Mouse (Mus musculus) heart, embryonic 15.5 days (tissue): ENCODE results near the gene Ncam1. TPM values are rescaled to one million over a fixed set of nuclear protein-coding genes. Genes with fewer than 3 reads are reported as not detected.

ENCODE experiments used
- ATAC-seq: fragments of 200-750 bp; cut with Nextera tagmentation; replicated peaks from 2 replicates; pipeline ENCODE4 v1.8.0; 2017; ENCODE audit warnings: low read depth, moderate TSS enrichment; ENCODE audit not compliant: insufficient number of reproducible peaks, insufficient read depth, low FRiP score
- H3K27ac ChIP-seq: fragments of 300-500 bp; sonication (generic); 2 replicates; pipeline ENCODE4 v1.5.1; 2015; ENCODE audit warnings: mild to moderate bottlenecking, inconsistent platforms
- H3K27me3 ChIP-seq: fragments of 300-500 bp; sonication (generic); 2 replicates; pipeline ENCODE4 v1.6.1; 2015; ENCODE audit warnings: inconsistent platforms
- H3K36me3 ChIP-seq: fragments of 300-500 bp; sonication (generic); 2 replicates; pipeline ENCODE4 v1.6.1; 2015; ENCODE audit warnings: mild to moderate bottlenecking, inconsistent platforms
- H3K4me1 ChIP-seq: fragments of 300-500 bp; sonication (generic); replicated peaks from 2 replicates; pipeline ENCODE4 v1.6.1; 2015; ENCODE audit warnings: inconsistent platforms
- H3K4me2 ChIP-seq: fragments of 300-500 bp; sonication (generic); 2 replicates; pipeline ENCODE4 v1.6.1; 2015; ENCODE audit warnings: inconsistent platforms, mild to moderate bottlenecking, moderate library complexity
- H3K4me3 ChIP-seq: fragments of 300-500 bp; sonication (generic); 2 replicates; pipeline ENCODE4 v1.5.1; 2015; ENCODE audit warnings: mild to moderate bottlenecking, inconsistent platforms
- H3K9ac ChIP-seq: fragments of 300-500 bp; sonication (generic); 2 replicates; pipeline ENCODE4 v1.6.1; 2015; ENCODE audit warnings: mild to moderate bottlenecking, inconsistent platforms
- H3K9me3 ChIP-seq: fragments of 300-500 bp; sonication (generic); replicated peaks from 2 replicates; pipeline ENCODE4 v1.6.1; 2016; ENCODE audit warnings: inconsistent platforms
- WGBS: fragments of 180-500 bp; shearing (Covaris S2); methylation state at CpG from one replicate; pipeline ENCODE4 v1.1.7; 2015; ENCODE audit warnings: mixed read lengths; 5-methylcytosine and 5-hydroxymethylcytosine counted together
- polyA plus RNA-seq: library from polyadenylated mRNA; unstranded; fragments of >200 nt; fragmentation: Nextera tagmentation; extraction: Ambion mirVana; gene quantifications from 2 replicates; pipeline ENCODE4 v1.2.1, GENCODE M21; 2015

Ncam1 gene
- polyA plus RNA-seq, 1 experiment from 2014 or later: 124 TPM

DNA sequence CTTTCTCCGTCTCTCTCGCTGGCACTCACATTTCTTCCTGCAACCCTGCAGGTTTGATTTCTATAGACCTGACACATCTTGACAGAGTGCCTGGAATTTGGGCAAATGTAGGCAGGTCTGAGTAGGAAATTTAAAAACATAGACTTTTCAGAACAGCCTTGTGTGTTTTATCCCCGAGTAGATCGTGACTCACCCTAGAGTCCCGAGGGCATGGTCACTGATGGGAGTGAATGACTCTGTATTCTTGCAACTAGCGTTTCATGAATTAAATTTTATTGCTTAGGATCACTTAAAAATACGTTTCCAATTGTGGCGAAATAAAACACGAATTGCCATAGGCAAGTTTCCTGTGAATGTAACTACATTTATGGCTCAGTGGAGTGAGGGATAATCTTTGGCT, 274.8 kb downstream of the Ncam1 start:
- peaks cover 11% of the 10 kb centered on the region; the same call in 1 of the 2 replicates for H3K36me3 ChIP-seq
- peaks cover 4% of the 10 kb centered on the region; the same call in 1 of the 2 replicates for H3K4me1 ChIP-seq
- H3K4me3 ChIP-seq: no peak overlapping the region
- H3K4me2 ChIP-seq: no peak overlapping the region
- no peaks in the 10 kb centered on the region for H3K27me3 ChIP-seq
- H3K9ac ChIP-seq: no peak overlapping the region
- no peaks in the 10 kb centered on the region for H3K9me3 ChIP-seq
- H3K27ac ChIP-seq: no peak overlapping the region
- ATAC-seq: no peak
- 85% methylated on average over 9 of the region's 9 CpGs for WGBS

DNA sequence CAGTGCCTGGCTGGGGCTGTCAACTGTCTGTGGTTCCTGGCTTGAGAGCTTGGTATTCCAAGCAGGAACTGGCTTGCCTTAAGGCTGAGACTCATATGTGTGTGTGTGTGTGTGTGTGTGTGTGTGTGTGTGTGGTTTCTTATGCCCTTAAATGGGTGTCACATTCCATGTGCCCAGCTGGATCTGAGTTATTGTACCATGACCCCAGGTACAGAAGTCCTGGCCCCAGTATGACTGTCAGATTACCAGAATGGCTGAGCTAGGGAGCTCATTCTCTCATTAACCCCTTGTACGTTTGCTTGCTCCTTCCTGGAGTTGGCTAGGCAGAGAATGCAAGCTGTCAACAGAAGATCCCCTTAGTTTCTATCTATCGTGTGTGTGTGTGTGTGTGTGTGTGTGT, 284.4 kb downstream of the Ncam1 start:
- Histone ChIP-seq H3K4me3 (no peak overlapping the region), H3K27ac (no peak overlapping the region), H3K4me1 (no peaks in the 10 kb centered on the region), H3K9me3 (no peaks in the 10 kb centered on the region), H3K4me2 (no peak overlapping the region), H3K27me3 (no peaks in the 10 kb centered on the region), H3K9ac (no peak overlapping the region), H3K36me3 (peaks cover 11% of the 10 kb centered on the region; the same call in 1 of the 2 replicates)
- WGBS: 73% methylated on average over 2 of the region's 2 CpGs
- no peak for ATAC-seq

DNA sequence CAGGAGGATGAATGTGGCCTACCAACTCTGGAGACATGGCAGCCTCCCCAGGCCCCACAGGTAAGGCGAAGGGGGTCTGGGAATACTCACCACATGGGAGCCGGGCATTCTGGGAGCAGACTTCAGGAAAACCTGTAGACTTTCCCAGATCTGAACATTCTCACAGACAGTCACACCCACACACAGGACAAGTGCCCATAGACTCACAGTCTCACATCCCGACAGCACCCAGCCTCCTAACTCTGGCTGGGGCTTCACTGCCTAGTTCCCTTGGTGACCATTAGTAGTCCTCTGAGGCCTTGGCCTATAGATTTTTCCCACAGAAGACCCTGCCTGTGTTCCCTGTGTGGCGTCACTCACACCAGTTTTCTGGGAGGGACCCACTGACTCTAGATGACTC, 288.1 kb downstream of the Ncam1 start:
- Histone ChIP-seq H3K4me1 (no peaks in the 10 kb centered on the region), H3K9me3 (no peaks in the 10 kb centered on the region), H3K4me2 (no peak overlapping the region), H3K4me3 (no peak overlapping the region), H3K36me3 (peaks cover 32% of the 10 kb centered on the region; the same call in 1 of the 2 replicates), H3K27ac (no peak overlapping the region), H3K27me3 (no peaks in the 10 kb centered on the region), H3K9ac (no peak overlapping the region)
- WGBS: 91% methylated on average over 4 of the region's 4 CpGs
- ATAC-seq: no peak

DNA sequence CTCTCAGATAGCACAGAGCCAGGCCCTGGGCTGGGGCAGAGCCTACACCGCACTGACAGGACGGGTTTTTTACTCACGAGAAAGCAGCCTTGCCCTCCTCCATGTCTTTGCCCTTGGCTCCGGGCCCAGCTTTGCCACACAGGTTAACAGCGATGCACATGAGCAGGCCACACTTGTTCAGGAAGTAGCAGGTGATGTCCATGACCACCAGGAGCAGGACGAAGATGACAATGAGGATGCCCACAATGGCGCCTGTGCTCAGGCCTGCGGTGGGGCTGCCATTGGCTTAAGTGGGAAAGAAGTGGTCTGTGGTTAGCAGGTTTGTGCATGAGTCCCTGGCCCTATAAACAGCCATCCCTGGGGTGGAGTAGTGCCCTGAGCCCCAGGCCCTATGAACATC, 289.1 kb downstream of the Ncam1 start:
- H3K4me3 ChIP-seq: no peak overlapping the region
- peaks cover 32% of the 10 kb centered on the region; the same call in 1 of the 2 replicates for H3K36me3 ChIP-seq
- 91% methylated on average over 8 of the region's 8 CpGs for WGBS
- no peaks in the 10 kb centered on the region for H3K9me3 ChIP-seq
- no peaks in the 10 kb centered on the region for H3K27me3 ChIP-seq
- no peak overlapping the region for H3K9ac ChIP-seq
- ATAC-seq: no peak
- H3K4me2 ChIP-seq: no peak overlapping the region
- H3K27ac ChIP-seq: no peak overlapping the region
- H3K4me1 ChIP-seq: no peaks in the 10 kb centered on the region

DNA sequence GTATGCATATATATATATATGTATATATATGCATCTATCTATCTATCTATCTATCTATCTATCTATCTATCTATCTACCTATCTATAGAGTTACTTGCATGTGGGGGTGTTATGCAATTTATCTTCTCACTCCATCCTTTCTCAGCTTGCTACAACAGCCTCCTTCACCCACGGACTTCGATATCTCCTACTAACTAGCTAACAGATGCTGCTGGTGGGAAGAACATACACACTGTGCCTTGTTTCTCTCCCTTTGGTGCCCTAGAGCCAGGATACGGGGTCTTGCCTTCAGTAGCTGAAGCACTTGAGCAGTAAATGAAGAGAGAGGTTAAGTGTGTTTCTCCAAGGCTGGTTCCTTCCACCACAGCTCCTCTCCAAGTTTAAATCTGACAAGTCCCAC, 289.6 kb downstream of the Ncam1 start:
- H3K9me3 ChIP-seq: no peaks in the 10 kb centered on the region
- no peak overlapping the region for H3K27ac ChIP-seq
- no peaks in the 10 kb centered on the region for H3K4me1 ChIP-seq
- H3K4me2 ChIP-seq: no peak overlapping the region
- peaks cover 32% of the 10 kb centered on the region; the same call in 1 of the 2 replicates for H3K36me3 ChIP-seq
- no peak overlapping the region for H3K9ac ChIP-seq
- 89% methylated on average over 3 of the region's 3 CpGs for WGBS
- ATAC-seq: no peak
- H3K27me3 ChIP-seq: no peaks in the 10 kb centered on the region
- no peak overlapping the region for H3K4me3 ChIP-seq

DNA sequence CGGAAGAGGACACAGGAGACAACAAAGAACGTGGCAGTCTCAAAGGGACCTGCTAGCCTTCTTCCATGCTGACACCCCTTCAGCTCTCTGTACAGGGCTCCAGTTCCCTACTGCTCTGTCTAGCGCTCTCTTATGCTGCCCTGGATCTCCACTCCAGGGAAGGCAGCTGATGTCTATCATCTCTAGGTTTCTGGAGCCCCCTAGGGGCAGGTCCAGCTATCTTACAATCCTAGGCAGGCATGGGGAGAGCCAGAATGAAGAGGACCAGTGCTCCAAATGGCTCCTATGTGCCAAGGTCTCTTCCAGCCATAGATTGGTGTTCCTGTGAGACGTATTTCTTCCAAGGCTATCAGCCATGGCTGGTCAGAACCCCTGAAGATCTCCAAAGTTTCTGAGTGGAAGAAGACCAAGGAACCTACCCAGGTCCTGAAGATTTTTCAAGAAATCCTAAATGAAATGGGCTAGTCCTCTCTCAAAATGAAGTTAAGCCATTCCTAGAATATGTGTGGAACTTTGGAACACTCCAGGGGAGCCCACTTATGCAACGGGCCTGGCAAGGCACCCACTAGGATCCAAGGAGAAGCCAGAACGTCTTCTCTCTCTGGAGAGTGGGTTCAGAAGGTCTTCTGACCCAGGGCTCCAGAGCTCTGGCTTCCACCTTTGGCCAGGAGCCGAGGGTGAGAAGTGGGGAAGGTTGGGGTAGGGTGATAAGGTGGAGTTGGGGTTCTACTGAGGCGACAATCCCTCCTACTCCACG, 290.7 kb downstream of the Ncam1 start:
- H3K4me3 ChIP-seq: no peak overlapping the region
- no peaks in the 10 kb centered on the region for H3K27me3 ChIP-seq
- H3K4me2 ChIP-seq: no peak overlapping the region
- 79% methylated on average over 9 of the region's 9 CpGs for WGBS
- H3K9me3 ChIP-seq: no peaks in the 10 kb centered on the region
- H3K4me1 ChIP-seq: no peaks in the 10 kb centered on the region
- H3K27ac ChIP-seq: no peak overlapping the region
- ATAC-seq: 0 out of 2 replicates have a peak, but pooled peaks have one; percentile 15
- H3K36me3 ChIP-seq: peaks cover 32% of the 10 kb centered on the region; the same call in 1 of the 2 replicates
- no peak overlapping the region for H3K9ac ChIP-seq

DNA sequence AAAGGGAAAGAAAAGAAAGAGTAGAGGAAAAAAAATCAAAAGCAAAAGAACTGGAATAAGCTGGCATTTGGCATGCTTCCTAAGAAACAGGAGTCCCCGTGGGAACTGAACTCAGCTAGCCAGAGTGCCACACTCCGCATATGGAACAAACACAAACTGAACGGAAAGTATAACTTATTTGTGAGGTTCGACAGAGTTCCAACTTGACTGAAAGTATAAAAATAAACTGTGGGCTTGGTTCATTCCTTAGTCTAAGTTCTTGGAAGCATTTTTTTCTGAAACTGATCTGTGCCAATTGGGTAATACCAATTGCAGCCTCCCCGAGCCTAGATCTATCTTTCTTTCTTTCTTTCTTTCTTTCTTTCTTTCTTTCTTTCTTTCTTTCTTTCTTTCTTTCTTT, 294.1 kb downstream of the Ncam1 start:
- H3K36me3 ChIP-seq: peaks cover 29% of the 10 kb centered on the region; the same call in 1 of the 2 replicates
- no peak overlapping the region for H3K9ac ChIP-seq
- H3K9me3 ChIP-seq: no peaks in the 10 kb centered on the region
- 67% methylated on average over 5 of the region's 5 CpGs for WGBS
- no peak overlapping the region for H3K4me2 ChIP-seq
- no peak overlapping the region for H3K27ac ChIP-seq
- no peaks in the 10 kb centered on the region for H3K4me1 ChIP-seq
- no peaks in the 10 kb centered on the region for H3K27me3 ChIP-seq
- H3K4me3 ChIP-seq: no peak overlapping the region
- no peak for ATAC-seq

DNA sequence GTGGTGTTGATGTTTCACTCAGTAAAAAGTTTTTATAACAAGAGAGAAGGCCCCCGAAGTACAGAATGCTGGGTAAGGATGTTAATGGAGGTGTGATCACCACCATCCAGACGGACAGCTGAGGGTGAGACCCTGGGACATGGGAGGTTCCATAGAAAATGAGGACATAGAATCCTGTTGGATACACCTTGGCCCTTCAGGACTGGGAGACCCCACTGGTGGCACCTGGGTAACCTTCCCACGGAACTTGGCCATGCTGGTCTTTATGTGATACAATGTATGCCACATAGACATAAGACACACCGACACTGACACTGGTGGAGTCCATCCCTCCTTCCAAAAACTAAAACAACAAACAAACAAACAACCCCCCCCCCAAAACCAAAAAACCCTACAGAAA, 296.5 kb downstream of the Ncam1 start:
- no peak for ATAC-seq
- H3K27ac ChIP-seq: no peak overlapping the region
- H3K4me3 ChIP-seq: no peak overlapping the region
- no peak overlapping the region for H3K4me2 ChIP-seq
- no peaks in the 10 kb centered on the region for H3K27me3 ChIP-seq
- H3K9me3 ChIP-seq: no peaks in the 10 kb centered on the region
- no peak overlapping the region for H3K9ac ChIP-seq
- 81% methylated on average over 4 of the region's 4 CpGs for WGBS
- peaks cover 14% of the 10 kb centered on the region; the same call in 1 of the 2 replicates for H3K36me3 ChIP-seq
- H3K4me1 ChIP-seq: no peaks in the 10 kb centered on the region

DNA sequence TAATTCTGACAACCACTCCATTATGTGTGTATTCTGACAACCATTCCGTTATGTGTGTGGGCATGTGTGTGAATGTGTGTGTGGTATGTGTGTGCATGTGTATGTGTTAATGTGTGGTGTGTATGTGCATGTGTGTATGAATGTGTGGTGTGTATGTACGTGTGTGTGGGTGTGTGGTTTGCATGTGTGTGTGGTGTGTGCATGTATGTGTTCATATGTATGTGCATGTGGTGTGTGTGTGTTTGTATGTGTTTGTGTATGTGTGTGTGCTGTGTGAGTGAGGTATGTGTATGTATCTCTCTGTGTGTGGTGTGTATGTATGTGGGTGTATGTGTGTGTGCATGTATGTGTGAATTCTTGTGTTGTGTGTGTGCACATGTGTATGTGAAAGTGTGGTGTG, 298.8 kb downstream of the Ncam1 start:
- H3K27ac ChIP-seq: no peak overlapping the region
- H3K9me3 ChIP-seq: no peaks in the 10 kb centered on the region
- ATAC-seq: no peak
- no peaks in the 10 kb centered on the region for H3K27me3 ChIP-seq
- WGBS: 84% methylated on average over 2 of the region's 2 CpGs
- no peak overlapping the region for H3K4me2 ChIP-seq
- no peak overlapping the region for H3K9ac ChIP-seq
- H3K4me3 ChIP-seq: no peak overlapping the region
- no peaks in the 10 kb centered on the region; the same call in 1 of the 2 replicates for H3K36me3 ChIP-seq
- H3K4me1 ChIP-seq: no peaks in the 10 kb centered on the region

DNA sequence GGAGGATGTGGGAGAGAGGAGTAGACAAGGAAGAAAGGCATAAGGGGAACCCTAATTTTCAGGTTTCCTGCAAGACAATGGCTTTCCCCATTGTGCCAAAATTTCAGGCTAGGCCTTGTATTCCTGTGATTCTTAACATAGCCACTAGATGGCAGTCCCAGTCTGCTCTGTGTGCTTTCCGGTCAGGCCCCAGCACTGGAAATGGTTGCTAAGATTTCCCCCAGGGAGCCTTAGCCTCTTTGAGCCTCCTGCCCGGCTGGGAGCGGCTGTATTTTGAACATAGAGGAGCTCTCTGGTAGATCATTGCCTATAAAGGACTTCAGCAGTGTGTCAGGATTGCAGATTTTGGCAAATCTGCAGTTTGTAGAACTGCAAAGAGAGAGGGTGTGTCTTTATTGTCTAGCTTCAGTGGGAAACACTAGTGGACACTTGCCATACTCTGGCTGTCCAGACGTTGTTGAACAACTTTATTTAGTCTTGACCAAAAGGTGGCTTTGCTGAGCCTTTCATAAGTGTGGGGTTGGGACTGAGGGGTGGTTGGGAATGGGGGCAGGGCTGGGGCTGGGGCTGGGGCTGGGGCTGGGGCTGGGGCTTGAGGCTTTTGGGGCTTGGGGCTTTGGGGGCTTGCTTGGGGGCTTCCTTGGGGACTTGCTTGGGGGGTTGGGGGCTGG, 304.6 kb downstream of the Ncam1 start:
- Histone ChIP-seq H3K4me3 (no peak overlapping the region), H3K9me3 (no peaks in the 10 kb centered on the region), H3K27ac (no peak overlapping the region), H3K9ac (no peak overlapping the region), H3K4me2 (no peak overlapping the region), H3K4me1 (0 out of 2 replicates have a peak, but pooled peaks cover 2% of the 10 kb centered on the region), H3K27me3 (0 out of 2 replicates have a peak, but pooled peaks cover 3% of the 10 kb centered on the region), H3K36me3 (no peaks in the 10 kb centered on the region)
- WGBS: 2% methylated on average over 4 of the region's 4 CpGs
- no peak; the same call in 1 of the 2 replicates for ATAC-seq

DNA sequence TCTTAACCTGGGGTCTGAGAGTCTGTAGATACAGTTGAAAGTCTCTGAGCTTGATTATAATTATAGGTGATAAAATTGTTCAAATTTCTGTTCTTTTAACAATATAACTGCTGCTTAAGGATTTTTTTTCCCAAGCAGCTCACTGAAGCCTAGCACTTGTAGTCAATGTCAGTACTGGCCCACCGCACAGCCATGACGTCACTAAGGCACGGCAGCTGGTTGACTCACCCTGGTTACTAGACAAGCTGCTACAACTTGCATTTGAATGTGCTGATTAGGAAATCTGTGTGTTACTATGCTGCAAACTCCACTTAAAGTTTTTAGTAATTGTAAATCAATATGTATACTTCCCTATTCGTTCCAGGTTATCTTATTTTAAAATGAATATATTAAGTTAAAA, 308.1 kb downstream of the Ncam1 start:
- Histone ChIP-seq H3K9me3 (no peaks in the 10 kb centered on the region), H3K36me3 (no peaks in the 10 kb centered on the region), H3K4me2 (no peak overlapping the region), H3K4me3 (no peak overlapping the region), H3K9ac (no peak overlapping the region), H3K27me3 (0 out of 2 replicates have a peak, but pooled peaks cover 3% of the 10 kb centered on the region), H3K27ac (no peak overlapping the region), H3K4me1 (0 out of 2 replicates have a peak, but pooled peaks cover 7% of the 10 kb centered on the region)
- 76% methylated on average over 4 of the region's 4 CpGs for WGBS
- no peak for ATAC-seq
